Mouse (Mus musculus) embryonic fibroblast, embryonic 13.5 days (primary cell): ENCODE measurements around the gene Pax1. TPM values are rescaled to one million over a fixed set of nuclear protein-coding genes. Genes with fewer than 3 reads are reported as not detected.

Experiments
- H3K27ac ChIP-seq: 2 replicates; pipeline ENCODE4 v1.5.1; 2012; ENCODE audit warnings: low read length, control low read depth, inconsistent platforms; ENCODE audit not compliant: insufficient read depth
- H3K4me1 ChIP-seq: 2 replicates; pipeline ENCODE4 v1.6.1; 2011; ENCODE audit warnings: low read length; ENCODE audit not compliant: control insufficient read depth, insufficient read depth
- H3K4me3 ChIP-seq: 2 replicates; pipeline ENCODE4 v1.5.1; 2011; ENCODE audit warnings: mild to moderate bottlenecking, control low read depth, low read length; ENCODE audit not compliant: insufficient read depth
- CTCF ChIP-seq: IDR thresholded peaks from 2 replicates; pipeline ENCODE4 v1.5.1; 2011; ENCODE audit warnings: mild to moderate bottlenecking, control low read depth, low read length, moderate library complexity, borderline replicate concordance; ENCODE audit not compliant: insufficient read depth
- POLR2A ChIP-seq: IDR thresholded peaks from 2 replicates; pipeline ENCODE4 v1.6.1; 2011; ENCODE audit warnings: low read depth, mild to moderate bottlenecking, control low read depth, low read length, moderate library complexity
- polyA plus RNA-seq: library from polyadenylated mRNA; stranded (reverse); fragments of >200 nt; gene quantifications from 2 replicates; pipeline ENCODE4 v1.2.4, GENCODE M21; 2011; ENCODE audit warnings: low read depth; ENCODE audit not compliant: missing spikeins, insufficient read length

The Pax1 gene
- 6.9 and 13.6 TPM in 2 replicates for polyA plus RNA-seq

DNA sequence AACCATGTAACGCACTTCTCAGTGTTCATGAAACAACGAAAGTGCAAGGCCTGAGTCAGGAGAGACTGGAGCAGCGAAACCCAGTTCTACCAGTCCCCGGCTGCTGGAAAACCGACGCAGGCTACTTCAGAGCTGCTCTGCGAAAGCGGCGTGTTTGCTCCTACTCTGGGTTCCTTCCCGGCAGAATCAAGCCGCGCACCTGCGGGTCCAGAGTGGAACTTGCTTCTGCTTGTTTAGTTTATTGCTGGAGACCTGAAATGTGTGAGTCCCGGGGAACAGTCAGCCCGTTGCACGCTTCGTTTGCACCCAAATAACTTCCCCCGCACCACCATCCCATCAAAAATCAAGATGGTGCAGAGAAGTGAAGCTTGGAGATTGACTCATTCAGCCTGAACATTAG, at the start of gene Pax1:
Gene Pax1 (plus strand): TSS at position 345 of the 400 bp plus-strand sequence.
- Histone ChIP-seq H3K27ac (no peak within 1 kb of the TSS), H3K4me3 (peak within 1 kb of the TSS; percentile 24), H3K4me1 (no peaks in the 10 kb centered on the region)
- TF ChIP-seq POLR2A (no peak), CTCF (no peak)

DNA sequence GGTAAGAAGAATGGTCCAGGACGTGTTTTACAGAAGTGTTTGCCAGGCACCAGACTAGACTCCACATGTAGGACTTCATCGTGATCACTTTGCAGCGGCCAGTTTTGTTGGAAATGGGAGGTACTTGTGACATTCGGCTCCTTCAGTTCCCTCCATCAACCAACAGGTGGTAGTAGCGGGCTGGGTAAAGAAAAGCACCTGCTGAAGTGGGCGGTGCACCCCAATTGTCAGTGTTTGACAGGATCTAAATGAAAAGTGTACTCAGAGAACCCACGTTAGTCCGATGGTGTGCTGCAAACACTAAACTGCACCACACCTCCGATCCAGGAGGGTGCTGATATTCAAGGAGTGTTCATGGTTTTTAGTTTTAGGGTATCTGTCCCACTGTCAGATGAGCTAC, 40.7 kb upstream of the Pax1 start:
- Histone ChIP-seq H3K4me3 (no peak overlapping the region), H3K27ac (no peak overlapping the region), H3K4me1 (no peaks in the 10 kb centered on the region; the same call in 1 of the 2 replicates)
- TF ChIP-seq CTCF = peak; percentile 25; the same call in 1 of the 2 replicates
- TF ChIP-seq POLR2A = no peak

DNA sequence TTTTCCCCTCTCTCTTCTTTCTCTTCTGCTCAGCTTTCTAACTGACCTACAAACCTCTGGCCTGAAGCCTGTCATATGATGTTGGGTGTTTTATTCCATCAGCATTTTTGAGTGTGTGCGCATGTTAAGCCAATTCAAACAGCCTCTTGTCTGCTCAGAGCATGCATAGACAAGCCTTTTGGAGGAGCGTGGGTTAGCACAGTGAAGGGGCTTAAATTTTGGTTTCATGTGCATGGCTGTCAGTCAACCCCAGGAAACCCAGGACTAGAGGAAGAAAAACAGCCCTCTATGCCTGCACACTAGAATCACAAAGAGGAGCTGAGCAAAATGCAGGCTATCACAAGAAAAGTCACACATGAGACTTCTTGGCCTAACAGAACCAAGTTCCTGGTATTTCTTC, 36.5 kb upstream of the Pax1 start:
- no peak for TF ChIP-seq POLR2A
- TF ChIP-seq CTCF = no peak
- Histone ChIP-seq H3K4me3 (no peak overlapping the region), H3K4me1 (no peaks in the 10 kb centered on the region; the same call in 1 of the 2 replicates), H3K27ac (no peak overlapping the region)

DNA sequence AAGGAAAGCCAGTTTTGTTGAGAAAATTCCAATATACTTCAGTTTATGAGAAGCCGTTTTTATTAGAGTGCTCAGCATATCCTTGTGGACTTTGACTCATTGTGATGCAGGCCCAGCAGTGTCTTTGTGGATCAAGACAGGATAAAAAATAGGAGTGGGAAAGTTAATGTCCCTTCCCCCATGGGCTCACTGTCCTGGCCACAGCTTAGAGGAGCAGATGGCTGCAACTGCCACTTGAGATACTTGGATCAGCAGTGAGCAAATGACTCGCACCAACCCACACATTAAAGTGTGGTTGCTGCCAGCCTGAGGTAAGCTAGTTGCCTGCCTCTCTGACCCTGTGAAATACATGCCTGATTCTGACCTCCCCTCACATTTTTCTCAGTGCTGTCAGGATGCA, 29.0 kb upstream of the Pax1 start:
- H3K4me3 ChIP-seq = no peak overlapping the region
- no peak for TF ChIP-seq POLR2A
- no peak for TF ChIP-seq CTCF
- no peaks in the 10 kb centered on the region for H3K4me1 ChIP-seq
- no peak overlapping the region for H3K27ac ChIP-seq

DNA sequence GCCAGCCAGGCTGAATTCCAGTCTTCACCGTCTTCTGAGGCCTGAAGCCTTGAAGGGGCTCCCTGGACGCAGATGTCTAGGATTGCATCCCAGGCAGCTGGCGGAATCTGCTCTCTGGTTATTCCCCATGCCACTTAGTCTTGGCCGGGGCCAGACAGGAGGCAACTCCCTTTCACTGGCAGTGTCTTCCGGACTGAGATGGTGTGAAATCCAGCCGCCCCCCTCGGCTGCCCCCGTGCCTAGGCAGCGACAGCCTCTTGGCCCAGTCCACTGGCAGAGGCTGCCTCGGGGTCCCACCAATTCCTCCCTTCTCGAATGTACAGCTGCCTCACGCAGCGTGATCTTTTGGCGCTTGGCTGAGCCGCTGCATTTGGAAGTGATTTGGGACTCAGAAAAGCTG, 23.0 kb upstream of the Pax1 start:
- no peak overlapping the region for H3K27ac ChIP-seq
- no peak overlapping the region for H3K4me3 ChIP-seq
- TF ChIP-seq POLR2A = no peak
- no peak for TF ChIP-seq CTCF
- no peaks in the 10 kb centered on the region for H3K4me1 ChIP-seq

DNA sequence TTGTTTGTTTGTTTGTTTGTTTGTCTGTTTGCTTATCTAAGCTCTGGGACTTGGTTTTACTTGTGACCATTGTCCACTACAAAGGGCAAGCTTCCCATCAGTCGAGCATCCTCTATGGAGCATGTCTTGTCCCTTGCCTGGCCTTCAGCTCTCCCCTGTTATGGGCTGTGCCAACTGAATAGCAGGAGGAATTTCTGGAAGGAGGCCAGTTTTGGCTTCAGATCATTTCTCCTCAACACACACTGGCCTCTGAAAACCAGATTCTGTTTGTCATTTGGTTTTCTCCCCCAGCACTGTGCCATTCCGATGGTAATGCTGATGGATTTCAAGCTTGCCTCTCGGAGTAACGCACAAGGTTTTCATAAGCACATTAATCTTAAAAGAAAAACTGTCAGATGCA, 21.9 kb upstream of the Pax1 start:
- no peak overlapping the region for H3K27ac ChIP-seq
- no peak overlapping the region for H3K4me3 ChIP-seq
- no peak for TF ChIP-seq CTCF
- TF ChIP-seq POLR2A = no peak
- no peaks in the 10 kb centered on the region for H3K4me1 ChIP-seq

DNA sequence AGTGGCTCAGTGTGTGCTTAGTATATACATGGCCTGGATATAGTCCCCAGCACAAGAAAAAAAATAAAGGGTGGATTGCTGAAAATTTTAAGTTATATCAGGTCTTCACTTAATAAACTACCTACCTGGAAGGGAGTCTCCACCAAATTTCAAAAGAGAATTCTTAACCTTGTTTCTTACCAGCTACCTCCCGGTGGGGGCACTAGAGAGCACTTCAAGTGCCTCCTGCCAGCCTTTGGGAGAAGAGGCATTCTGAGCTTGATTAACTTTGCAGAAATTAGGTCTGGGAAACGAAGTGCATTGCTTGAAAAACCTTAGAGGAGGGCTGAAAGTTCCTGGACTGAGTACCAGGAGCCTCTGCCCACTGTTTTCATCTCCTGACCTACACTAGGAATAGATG, 19.5 kb upstream of the Pax1 start:
- Histone ChIP-seq H3K27ac (no peak overlapping the region), H3K4me1 (no peaks in the 10 kb centered on the region), H3K4me3 (no peak overlapping the region)
- no peak for TF ChIP-seq POLR2A
- TF ChIP-seq CTCF = no peak

DNA sequence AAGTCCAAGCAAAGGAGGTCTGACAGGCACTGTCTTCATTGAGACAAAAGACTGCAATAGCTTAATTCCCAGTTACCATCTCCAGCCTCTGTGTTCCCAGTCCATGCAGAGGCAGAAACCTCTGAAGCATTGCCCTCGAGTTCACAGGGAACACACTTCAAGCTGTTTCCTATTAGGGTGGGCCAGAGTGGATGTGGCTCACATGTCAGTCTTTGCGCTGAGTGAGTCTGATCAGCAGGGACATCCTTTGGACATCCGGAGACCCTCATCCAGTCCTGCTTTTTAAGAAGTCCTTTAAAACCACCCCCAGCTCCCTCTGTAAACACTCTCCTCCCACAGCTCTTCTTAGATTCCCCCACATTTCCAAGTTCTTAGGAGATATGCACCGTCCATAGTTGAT, 2.0 kb upstream of the Pax1 start:
- Histone ChIP-seq H3K4me1 (no peaks in the 10 kb centered on the region), H3K27ac (no peak overlapping the region), H3K4me3 (no peak overlapping the region)
- TF ChIP-seq CTCF (no peak), POLR2A (no peak)

DNA sequence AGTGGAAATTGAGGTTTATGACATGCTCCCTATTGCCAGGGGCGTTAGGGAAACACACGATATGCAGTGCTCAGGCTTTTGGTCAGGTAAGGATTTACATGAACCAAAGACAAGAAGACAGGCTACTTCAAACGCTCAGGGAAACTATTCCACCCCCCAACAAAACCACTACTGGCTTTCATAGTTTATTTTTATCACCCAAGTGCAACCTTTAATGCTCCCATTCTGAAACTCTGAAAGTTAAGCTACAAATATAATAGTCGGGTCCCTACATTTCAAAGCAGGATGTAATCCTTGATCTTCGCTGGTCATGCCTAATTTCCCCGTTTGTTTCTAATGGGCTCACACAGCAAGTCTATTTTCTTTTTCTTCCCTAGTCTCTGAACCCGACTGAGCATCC, 1.3 kb upstream of the Pax1 start:
- TF ChIP-seq CTCF (no peak), POLR2A (no peak)
- Histone ChIP-seq H3K4me1 (no peaks in the 10 kb centered on the region), H3K27ac (no peak overlapping the region), H3K4me3 (no peak overlapping the region)

DNA sequence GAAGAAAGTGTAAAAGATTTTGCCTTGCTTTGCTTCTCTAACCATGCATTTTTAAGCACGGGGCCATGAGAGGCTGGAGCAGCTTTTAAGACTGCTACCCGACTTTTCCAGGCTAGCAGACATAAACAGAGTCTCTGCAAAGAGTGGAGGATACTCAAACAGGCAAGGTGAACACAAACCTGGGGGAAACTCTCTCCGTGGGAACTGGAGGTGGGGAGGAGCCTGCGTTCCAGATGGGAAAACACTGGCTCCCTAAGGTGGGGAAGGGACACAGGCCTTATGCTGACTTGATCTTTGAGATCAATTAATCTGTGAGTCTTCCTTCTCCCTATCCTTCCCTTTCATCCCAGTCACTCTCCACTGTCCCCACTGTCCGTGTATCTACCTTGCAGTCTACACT, 869 bp upstream of the Pax1 start:
- Histone ChIP-seq H3K27ac (no peak overlapping the region), H3K4me1 (no peaks in the 10 kb centered on the region), H3K4me3 (no peak overlapping the region)
- TF ChIP-seq POLR2A (no peak), CTCF (no peak)

DNA sequence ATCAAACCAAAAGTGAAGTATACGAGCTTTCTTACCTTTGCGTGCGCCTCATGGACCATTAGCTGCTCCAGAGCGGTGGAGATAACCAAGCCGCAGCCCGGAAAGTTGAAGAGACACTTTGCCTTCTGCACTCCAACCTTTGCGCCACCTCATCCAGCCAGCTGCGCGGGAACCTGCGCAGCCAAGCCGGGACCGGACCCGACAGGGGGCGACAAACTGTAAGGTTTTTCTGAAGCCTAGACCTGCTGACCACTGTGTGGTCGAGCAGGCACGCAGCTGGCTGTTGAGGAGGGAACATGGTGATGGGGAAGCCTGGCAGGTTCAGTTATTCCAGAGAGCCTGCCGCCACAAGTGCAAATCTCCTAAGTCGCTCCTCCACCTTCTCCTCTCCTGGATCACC, 591 bp downstream of the Pax1 start:
- H3K4me1 ChIP-seq = no peaks in the 10 kb centered on the region
- H3K4me3 ChIP-seq = peak overlapping the region; percentile 24; the same call in 1 of the 2 replicates
- no peak for TF ChIP-seq CTCF
- no peak for TF ChIP-seq POLR2A
- no peak overlapping the region for H3K27ac ChIP-seq
